Mouse (Mus musculus) left cerebral cortex, postnatal 10 days (tissue): ENCODE measurements around the gene Vti1a. TPM values are rescaled to one million over a fixed set of nuclear protein-coding genes. Genes with fewer than 3 reads are reported as not detected.

ENCODE experiments used
- DNase-seq, 2 experiments: peaks; one replicate each; pipeline ENCODE4 v3.0.0; 2021 to 2022; ENCODE audit warnings: low spot score in 2 of 2, mixed read lengths in 1 of 2; ENCODE audit errors: extremely low spot score in 1 of 2
- intact Hi-C: fragments of 180-260 bp; cut with DNase I; formaldehyde crosslinking; loops from one replicate; pipeline ENCODE4 v1.15.1; 2025
- total RNA-seq, 2 experiments: library from RNA; stranded (reverse); gene quantifications; 2 replicates each; pipeline ENCODE4 v1.2.3; 2021

The Vti1a gene
- total RNA-seq, 2 experiments from 2014 or later, result 58.0 to 61.1 TPM

GRCm38 (mm10) chr19:55620411-55621008 is 304.4 kb downstream of the Vti1a start:
- no peak for DNase-seq
- intact Hi-C loops, result no loop called here

GRCm38 (mm10) chr19:55621011-55621625 is 305.0 kb downstream of the Vti1a start:
- peak in 1 of 2 experiments; percentile 13 for DNase-seq
- intact Hi-C loops, result no loop called here

GRCm38 (mm10) chr19:55622821-55623220 is 306.7 kb downstream of the Vti1a start:
- intact Hi-C loops, result no loop called here

DNA sequence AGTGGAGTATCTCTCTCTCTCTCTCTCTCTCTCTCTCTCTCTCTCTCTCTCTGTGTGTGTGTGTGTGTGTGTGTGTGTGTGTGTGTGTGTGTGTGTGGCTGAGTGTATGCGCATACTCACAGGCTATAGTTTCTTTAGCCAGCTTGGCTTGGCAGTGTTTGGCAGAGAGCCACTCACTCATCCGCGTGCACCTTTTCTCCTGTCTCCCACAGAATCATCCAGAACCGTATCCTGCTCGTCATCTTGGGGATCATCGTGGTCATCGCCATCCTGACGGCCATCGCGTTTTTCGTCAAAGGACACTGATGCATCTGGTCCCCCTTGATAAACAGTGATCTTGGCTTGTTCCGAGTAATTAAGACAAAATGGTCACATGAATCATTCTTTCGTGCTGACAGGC is 307.5 kb downstream of the Vti1a start:
- no peak for DNase-seq

More at GRCm38 (mm10) chr19:55622821-55623220, 306.7 kb downstream of the Vti1a start:
- no peak for DNase-seq

DNA sequence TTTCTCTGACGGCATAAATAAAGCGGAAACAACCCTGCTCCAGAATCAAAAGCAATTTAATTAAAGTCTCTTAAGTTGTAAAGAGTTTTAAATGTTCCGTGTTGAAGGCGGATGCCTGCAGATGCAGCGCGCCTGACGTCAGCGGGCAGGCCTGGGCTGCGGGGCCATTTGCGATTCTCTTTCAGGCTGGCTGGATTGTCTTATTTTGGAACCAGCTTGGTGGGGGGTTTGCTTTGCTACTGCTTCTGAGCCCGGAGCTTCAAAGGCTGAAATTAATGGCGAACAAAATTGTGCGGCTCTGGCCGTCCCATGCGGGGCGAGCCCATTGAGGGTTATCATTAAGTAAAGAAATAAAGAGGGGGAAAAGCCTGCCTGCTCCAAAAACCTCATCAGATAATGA is 310.4 kb downstream of the Vti1a start:
- intact Hi-C loops, result no loop called here
- no peak for DNase-seq

More for the DNA sequence above, 307.5 kb downstream of the Vti1a start:
- intact Hi-C loops, result no loop called here

DNA sequence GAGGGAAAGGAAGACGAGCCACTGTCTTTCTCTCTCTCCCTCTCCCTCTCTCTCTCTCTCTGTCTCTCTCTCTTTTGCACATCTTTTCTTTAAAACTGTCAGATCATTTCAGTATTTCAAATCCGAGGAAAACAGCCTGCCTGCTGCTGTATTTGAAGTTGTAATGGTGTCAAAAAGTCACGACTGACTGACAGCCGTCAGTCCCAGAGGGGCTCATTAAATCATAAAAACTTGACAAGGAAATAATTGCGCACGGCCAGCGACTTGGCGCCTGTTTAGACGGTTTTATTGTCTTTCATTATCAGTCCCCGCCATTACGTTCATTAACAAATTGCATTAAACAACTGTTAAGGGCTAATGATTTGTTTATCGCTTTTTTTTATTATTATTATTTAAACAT is 310.9 kb downstream of the Vti1a start:
- intact Hi-C loops, result no loop called here
- no peak for DNase-seq

DNA sequence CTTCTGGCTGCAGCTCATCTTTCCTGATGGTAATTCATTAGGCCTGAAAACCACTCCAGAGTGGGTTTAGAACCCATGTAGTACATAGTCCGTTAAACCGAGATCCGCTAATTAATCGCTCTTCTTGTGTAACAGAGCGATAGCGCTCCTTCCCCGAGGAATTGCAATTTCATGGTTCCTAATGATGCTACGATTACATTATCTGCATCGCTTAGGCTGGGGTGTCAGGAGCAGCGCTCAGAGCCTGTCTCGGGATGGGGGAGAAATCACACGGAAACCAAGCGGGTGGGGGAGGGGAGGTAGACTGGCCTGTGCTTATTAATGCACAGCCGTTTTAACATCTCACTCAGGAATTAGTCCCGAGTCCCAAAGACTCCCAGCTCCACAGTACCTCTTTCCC is 319.4 kb downstream of the Vti1a start:
- intact Hi-C loops, result no loop called here
- no peak for DNase-seq

- DNase-seq, result no peak
- intact Hi-C loops, result no loop called here
These were observed 324.2 kb downstream of the Vti1a start for GRCm38 (mm10) chr19:55640251-55640650.

GRCm38 (mm10) chr19:55641891-55642290 is 325.8 kb downstream of the Vti1a start:
- DNase-seq, result no peak
- intact Hi-C loops, result no loop called here

DNA sequence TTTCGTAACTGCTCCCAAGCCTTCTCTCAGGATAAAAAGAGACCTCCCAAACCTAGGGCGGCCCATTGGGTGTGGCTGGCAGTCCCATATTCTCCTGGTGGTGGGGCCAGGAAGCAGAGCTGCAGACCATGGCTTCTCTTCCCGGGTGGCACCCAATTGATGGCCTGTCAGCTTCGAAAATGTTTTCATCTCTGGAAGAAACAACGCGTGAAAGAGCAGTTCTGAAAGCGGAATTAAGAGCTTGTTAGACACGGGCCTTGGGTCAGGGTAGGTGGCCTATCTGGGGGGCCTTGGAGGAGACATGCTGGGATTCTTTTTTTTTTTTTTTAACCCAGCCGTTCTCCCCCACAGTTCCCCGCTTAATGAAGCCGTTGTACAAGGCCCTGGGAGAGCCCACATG is 326.3 kb downstream of the Vti1a start:
- DNase-seq, result no peak
- intact Hi-C loops, result no loop called here

DNA sequence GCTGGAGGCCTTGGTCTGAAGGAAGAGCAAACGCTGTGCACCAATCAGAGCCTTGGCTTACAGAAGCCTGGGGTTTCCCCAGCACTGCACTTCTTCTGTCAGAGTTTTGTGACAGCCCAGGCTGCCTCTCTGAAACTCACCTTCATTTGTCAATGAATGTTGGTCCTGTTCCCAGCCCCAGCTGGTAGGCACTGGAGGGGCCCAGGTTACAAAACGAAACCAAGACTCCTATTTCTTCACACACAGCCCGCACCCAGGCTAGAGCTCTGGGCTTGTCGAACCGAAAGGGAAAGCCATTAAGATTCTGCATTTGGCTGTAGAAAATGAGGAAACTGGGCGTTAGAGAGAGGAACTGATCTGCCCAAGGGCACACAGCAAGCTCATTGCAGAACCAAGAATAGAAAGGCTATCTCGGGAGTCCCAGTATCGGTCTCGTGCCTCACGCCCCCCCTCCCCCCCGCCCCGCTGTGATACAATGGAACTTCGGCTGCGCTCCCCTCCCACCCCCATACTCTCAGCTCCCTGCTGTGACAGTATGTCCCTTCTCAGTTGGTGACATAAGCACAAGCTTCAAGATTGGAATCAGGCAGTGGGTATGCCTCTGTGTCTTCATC is 327.3 kb downstream of the Vti1a start:
- intact Hi-C loops, result no loop called here
- DNase-seq, result no peak

DNA sequence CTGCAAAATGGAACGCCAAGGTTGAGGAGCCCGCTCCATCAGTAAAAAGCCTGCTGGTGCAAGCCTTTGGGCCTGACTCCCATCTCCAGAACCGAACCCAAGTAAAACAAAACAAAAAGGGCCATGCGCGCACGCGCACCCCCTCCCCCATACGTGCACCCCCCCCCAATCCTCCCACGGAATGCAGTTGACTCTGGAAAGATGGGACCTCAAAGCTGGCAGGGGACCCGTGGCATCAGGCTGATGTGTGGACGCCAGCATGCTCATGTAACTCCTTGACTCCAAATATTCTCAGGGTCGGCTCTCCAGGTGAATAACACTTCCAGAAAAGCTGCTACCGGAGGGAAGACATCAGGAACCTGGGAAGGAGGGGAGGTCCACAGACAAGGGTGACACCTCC is 327.8 kb downstream of the Vti1a start:
- intact Hi-C loops, result no loop called here

GRCm38 (mm10) chr19:55649363-55649762 is 333.3 kb downstream of the Vti1a start:
- intact Hi-C loops, result no loop called here
- DNase-seq, result peak in 1 of 2 experiments; percentile 11

More for the DNA sequence above, 327.8 kb downstream of the Vti1a start:
- DNase-seq, result no peak

- DNase-seq, result no peak
- intact Hi-C loops, result no loop called here
These were observed 334.9 kb downstream of the Vti1a start for GRCm38 (mm10) chr19:55651017-55651416.

DNA sequence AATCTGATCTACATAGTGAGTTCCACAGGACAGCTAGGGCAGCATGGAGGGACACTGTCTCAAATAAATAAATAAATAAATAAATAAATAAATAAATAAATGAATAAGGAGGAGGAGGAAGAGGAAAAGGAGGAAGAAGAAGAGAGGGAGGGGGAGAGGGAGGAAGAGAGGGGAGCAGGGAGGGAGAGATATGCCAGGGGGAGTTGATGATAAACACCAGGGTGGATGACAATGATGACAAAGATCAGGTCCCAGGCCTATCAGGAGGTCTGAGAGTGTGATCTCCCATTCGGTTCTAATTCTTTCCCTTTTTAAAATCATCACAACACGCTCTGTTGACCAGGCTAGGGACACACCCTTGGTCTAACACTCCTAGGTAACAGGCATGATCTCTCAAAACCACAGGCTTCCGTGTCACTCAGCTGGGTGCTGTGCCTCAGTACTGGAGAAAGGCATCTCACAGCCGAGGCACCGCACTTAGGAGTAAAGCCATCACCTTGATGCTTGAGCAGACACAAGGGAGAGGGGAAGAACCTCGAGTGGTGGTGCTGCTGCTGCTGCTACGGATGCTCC is 336.7 kb downstream of the Vti1a start:
- no peak for DNase-seq
- intact Hi-C loops, result no loop called here

- peak; percentile 16 to 46 for DNase-seq
- intact Hi-C loops, result no loop called here
These were observed 344.1 kb downstream of the Vti1a start for GRCm38 (mm10) chr19:55660165-55660564.

GRCm38 (mm10) chr19:55662521-55663223 is 346.6 kb downstream of the Vti1a start:
- intact Hi-C loops, result no loop called here
- no peak for DNase-seq

GRCm38 (mm10) chr19:55667787-55668186 is 351.7 kb downstream of the Vti1a start:
- DNase-seq, result no peak
- intact Hi-C loops, result no loop called here

- DNase-seq, result no peak
- intact Hi-C loops, result no loop called here
These were observed 352.8 kb downstream of the Vti1a start for GRCm38 (mm10) chr19:55668896-55669295.
